Mouse (Mus musculus) kidney, postnatal 10 days (tissue): Measurements from ENCODE around the gene Smarca4.
"Not testable (repeated sequence)": the region's sequence is repeated elsewhere in the genome, so short reads cannot be mapped to it uniquely, and the experiment has no call there.

Experiments used
- DNase-seq: peaks from one replicate; pipeline ENCODE4 v3.0.0; 2021; ENCODE audit warnings: mixed read lengths

The Smarca4 gene

DNA sequence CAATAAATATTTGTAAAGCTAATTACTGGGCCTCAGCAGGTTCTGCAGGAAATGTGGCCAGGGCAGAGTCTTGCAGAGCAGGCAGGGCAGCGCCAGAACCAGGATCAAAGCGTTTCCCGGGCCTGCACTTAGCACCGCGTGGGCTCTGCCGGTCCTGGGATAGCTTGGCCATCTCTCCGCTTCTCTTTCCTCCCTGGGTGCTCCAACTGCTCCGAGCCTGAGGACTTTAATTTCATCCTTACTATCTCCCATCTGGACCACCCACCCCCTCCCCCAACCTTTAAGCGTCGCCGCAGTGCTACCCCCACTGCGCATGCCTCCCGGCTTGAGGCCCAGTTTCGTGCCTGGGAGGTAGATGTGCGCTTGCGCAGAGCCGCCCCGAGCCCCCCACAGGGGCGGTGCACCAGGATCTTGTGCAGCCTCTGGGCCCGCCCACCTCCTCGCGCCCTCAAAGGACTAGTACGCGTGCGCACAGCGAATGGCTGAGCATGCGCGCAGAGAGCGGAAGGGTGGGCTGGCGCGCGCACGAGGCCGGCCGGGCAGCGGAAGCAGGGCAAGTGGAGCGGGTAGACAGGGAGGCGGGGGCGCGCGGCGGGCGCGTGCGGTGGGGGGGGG lies at the start of gene Smarca4:
TSS of gene Smarca4 (plus strand) at position 553 of the 615 bp plus-strand sequence.
- DNase-seq = peak; percentile 100

DNA sequence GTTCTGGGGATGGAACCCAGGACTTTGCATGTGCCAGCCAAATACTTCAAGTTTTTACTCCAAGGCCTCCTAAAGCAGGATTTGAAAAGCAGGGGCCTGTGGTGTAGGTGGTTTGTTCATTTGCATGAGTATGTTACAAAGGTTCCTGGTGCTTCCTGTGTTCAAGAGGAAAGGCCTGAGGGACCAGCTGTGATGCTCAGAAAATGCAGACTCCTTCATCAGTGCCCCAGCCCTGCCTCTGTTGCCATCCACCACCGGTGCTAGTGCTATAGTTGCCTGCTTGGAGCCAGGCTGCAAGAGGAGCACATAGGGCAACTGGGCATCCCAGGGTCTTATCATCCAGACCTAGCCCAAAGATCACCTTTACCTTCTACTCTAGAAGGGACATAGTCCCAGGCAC lies 49.4 kb upstream of the Smarca4 start:
- DNase-seq = no peak

DNA sequence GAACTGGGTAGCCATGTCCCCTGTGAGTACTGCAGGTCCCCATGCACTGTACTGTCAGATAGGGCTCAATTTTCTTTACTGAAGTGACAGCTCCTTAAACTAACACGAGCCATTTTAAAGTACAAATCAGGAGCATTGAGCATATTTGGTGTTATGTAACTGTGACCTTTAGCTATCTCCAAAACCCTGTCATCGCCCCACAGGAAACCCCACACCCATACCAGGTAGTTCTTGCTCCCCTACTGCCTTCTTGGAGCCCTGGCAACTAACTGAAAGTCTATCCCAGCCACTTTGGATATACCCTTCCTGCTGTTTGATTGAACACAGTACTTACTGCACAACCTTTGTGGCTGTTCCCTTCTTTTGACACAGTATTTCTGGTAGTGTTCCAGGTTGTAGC lies 48.9 kb upstream of the Smarca4 start:
- no peak for DNase-seq

DNA sequence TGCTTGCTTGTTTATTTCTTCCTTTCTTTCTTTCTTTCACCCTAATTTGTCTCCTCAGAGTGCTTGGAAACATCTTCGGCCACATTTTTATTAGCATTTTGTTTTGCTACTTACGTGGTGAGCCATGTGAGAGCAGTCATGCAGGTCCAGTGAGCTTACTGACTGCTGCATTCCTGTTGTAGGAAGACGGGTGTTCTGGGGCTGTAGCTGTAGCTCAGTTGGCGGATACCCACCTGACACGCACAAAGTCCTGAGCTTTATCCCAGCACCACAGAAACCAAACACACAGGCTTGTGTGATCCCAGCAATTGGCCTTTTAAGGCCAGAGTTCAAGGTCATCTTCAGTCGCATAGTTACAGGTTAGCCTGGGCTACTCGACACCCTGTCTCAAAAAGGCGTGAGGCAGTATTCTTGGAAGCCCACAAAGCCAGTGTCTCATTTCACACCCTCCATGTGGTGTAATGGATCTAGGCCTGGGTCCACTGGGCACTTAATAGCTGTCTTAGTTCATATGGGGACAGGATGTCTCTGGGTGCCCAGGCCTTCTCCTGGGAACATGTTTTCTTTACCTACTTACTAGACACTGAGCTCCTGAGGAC lies 47.2 kb upstream of the Smarca4 start:
- DNase-seq = no peak

DNA sequence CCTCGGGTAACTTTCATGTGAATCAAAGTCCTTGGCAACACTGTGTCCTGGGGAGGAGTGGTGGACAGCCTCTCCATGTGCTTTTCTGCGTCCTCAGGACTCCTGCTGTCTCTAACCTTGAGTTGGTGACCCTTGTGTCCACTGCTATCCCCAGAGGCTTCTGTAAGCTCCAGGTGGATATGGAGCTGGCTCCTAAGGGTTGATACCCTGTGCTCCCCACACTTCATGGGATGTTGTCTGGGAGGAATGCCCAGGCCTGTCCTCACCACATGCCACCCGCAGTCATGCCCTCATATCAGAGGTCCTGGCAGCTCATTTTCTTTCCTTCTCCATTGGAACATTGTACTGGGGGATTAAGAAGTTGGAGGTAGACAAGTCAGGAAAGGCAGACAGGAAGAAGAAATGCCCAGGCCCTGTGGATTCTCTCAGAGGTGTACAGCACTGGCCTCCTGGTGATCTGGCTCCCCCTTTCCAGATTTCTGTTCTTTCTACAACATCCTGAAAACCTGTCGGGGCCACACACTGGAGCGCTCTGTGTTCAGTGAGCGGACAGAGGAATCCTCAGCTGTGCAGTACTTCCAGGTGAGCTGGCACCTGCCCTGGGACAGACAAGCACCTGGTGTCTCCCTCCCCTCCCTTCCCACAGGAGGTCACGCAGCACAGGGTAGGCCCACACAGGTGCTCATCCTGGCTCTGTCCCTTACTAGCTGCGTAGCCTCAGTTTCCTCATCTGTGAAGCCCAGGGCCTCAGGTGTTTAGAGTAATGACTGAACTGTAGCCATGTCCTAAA lies 41.8 kb upstream of the Smarca4 start:
- DNase-seq = no peak

DNA sequence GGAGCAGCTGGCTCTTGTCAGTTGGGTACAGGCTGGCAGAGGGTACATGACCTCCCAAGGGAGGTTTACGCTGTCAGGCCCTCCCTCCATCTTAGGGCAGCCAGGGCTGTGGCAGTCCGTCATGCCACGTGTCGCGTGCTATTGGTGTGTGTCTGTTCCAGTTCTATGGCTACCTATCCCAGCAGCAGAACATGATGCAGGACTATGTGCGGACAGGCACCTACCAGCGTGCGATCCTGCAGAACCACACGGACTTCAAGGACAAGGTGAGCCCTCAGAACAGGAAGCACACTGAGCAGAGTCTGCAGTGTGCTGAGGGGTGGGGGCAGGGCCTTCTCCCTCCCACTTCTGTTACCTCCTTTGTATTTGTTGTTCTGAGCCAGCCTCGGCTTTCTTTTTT lies 40.7 kb upstream of the Smarca4 start:
- no peak for DNase-seq

DNA sequence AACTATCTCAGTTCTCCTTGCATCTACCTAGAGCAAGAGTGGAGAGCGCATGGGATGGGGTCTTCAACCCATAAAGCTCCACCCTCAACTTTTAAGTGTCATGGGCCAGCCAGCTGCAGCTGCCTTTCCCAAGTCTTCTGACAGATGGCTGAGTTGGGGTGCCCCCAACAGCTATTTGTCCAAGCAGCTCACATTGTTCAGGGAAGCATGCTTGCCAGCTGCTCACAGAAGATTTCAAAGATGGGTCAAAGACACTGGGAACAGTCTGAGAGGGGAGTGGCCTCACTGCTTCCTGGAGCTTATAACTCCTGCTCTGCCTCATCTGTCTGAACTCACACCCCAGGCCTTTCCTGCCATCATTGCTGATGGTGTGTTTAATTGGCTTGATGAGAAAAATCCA lies 39.7 kb upstream of the Smarca4 start:
- DNase-seq = no peak

DNA sequence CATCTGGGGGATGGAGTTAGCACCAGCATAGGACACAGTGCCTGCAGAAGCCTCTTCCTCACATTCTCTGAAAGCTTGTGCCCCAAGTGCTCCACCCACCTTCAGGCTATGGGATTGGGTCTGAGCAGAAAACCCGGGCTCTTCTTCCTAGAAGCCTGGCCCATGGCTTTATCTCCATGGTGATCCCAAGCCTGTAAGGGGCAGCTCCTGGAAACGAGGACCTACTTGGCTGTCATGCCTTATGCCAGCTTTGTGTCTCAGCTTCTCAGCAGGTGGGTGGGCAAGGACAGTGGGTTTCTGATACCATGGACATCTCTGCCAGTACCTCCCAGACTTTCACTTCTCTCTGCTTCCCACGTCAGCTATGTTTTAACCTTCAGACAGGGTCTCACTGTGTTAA lies 37.7 kb upstream of the Smarca4 start:
- DNase-seq = no peak

DNA sequence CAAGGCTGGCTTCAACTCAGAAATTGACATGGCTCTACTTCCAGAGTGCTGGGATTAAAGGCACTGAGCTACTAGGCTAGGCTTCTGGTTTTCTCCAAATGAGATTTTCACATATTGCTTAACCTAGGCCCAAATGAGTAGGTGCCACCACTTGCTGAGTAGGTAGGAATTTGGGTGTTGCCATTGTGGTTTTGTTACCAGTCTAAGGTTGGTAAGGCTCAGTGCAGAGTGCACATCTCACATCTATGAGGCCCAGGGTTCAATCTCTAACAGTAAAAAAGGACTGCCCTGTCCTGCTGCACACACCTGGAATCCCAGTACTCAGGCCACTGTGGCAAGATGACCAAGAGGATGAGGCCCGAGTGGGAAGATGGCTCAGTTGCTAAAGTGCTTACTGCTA lies 30.6 kb upstream of the Smarca4 start:
- DNase-seq = no peak

DNA sequence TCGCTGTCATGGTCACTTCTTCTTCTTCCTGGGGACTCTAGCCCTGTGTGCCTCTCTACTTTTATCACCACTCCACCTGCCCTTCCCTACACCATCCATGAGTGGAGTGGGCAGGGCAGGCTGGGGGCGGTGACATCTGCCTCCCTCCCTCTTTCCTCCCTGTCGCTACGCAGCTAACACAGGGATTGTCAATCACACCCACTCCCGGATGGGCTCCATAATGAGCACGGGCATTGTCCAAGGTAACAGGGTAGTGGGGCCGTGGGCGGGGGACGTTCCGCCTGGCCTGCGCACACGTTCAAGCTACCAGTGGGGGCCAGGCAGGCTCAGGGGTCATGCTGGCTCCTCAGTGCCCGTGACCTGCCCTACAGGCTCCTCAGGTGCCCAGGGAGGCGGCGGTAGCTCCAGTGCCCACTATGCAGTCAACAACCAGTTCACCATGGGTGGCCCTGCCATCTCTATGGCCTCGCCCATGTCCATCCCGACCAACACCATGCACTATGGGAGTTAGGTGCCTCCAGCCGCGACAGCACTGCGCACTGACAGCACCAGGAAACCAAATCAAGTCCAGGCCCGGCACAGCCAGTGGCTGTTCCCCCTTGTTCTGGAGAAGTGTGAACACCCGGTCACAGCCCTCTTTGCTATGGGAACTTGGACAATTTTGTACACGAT lies 28.2 kb upstream of the Smarca4 start:
- DNase-seq = no peak

DNA sequence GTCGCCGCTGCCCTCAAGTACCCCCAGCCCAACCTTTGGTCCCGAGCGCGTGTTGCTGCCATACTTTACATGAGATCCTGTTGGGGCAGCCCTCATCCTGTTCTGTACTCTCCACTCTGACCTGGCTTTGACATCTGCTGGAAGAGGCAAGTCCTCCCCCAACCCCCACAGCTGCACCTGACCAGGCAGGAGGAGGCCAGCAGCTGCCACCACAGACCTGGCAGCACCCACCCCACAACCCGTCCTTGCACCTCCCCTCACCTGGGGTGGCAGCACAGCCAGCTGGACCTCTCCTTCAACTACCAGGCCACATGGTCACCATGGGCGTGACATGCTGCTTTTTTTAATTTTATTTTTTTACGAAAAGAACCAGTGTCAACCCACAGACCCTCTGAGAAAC lies 27.6 kb upstream of the Smarca4 start:
- no peak for DNase-seq

DNA sequence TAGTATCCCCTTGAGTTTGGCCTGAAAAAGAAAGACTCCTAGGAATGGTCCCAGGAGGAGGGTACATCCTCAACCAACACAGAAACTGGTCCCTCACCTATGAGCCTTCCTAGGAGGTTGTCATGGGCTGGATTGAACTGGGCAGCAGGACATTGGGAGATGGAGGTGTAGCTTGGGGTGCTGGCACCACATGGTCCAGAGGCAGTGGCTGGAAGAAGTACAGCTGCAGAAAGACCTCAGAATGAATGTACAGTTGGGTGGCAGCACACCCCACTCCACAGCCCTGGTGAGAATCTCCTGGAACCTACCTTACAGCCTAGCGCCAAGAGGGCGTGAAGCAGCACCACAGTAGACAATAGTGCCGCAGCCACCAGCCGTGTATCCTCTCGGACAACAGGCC lies 26.4 kb upstream of the Smarca4 start:
- no peak for DNase-seq

DNA sequence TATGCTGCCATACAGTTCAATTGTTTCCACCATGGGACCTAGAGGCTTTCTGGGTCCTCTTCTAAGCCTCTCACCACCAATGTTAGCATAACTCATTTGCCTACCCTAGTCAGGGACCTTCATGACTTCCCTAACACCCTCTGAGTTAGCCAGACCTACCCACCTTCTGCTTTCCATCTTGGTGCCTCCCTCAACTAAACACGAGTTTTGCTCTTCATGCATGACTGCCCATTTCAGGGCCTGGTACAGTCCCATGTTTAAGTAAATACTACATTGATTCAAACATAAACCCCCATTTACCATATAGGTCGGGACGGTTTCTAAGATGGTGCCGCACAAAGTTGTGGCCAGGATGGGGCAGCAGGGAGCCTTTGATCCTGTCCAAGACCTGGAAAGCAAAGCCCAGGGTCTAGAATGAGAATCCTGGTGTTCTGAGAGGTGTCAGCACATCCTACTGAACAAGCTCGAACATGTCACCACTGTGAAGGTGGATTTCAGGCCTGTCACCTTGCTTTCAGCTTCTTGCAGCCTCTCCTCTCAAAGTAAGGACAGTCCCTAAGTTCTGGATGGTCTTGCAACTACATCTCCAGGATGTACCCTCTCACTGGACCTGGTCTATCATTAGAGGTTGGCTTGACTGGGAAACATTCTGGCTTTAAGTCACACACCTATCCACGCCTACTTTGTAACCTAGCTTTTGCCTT lies 24.7 kb upstream of the Smarca4 start:
- no peak for DNase-seq

DNA sequence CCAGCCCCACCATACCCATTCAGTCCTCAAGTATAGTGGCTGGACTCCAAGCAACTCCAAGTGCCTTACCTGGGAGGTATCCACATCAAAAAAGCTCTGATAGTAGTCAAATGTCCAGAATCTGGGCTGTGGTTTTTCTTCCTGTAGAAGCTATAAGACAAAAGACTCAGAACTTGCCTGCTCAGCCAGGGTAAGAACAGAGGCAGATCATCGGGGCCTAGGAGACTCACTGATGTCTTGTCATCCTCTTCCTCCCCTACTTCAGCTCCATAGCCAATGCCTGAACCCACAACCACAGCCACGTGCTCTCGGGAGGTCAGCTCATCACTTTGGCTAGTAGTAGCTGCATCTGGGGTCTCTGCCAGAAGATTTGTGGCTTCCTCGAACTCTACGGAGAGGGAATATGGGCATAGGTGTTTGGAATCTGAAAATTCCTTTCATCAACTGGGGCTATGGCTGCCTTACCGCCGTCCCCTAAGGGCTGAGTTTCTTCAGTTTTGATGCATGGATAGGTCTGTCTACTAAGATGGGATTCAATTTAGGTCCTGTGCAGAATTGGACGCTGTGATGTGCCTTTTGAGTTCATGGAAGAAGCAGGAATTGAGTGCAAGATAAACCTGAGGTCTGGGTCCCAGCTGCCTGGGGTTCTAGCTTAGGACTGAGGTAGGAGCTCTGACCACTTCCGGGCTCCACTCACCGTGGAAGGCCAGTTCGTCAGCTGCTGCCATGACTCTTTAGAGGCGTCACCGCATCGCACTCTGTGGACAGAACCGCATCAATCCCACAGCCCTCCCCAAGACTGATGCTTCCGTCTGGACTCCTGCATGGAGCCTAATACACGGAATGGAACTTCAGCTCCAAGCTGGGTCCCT lies 23.9 kb upstream of the Smarca4 start:
- no peak for DNase-seq

DNA sequence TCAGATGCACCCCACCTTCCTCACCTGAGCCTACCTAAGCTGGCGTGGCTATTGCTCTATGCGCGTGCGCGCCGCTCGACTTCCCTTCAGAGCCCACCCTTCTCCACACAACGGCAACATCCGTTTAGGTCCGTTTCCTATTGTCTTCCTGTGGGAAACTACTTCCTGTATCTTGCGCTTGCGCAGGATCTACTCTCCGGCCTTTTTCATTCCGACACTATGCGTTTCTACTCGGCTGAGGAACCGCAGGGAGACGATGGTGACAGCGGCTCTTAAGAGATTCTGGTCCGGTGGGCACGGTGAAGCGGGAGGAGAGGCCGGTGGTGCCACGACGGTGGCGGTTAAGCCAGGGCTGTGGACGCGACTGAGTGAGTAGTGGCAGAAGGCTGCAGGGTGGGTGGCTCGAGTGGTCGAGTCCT lies 23.3 kb upstream of the Smarca4 start, which contains the start of the genes Timm29 and Yipf2:
TSS of gene Timm29 (plus strand) at position 20 of the 419 bp plus-strand sequence.
TSS of gene Yipf2 (minus strand) at position 126 of the 419 bp plus-strand sequence.
- DNase-seq = peak; percentile 91

DNA sequence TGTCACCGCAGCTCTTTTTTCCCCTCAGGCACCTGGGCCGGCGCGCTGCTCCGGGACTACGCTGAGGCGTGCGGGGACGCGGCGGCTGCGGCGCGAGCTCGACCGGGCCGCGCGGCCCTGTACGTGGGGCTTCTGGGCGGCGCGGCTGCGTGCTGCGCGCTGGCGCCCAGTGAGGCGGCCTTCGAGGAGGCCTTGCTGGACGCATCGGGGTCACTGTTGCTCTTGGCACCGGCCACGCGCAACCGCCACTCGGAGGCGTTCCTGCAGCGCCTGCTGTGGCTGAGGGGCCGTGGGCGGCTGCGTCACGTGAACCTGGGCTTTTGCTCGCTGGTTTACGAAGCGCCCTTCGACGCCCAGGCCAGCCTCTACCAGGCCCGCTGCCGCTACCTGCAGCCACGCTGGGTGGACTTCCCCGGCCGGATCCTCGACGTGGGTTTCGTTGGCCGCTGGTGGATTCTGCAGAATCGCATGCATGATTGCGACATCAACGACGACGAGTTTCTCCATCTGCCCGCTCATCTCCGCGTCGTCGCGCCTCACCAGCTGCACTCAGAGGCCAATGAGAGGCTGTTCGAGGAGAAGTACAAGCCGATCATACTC lies 22.7 kb upstream of the Smarca4 start:
- DNase-seq = peak; percentile 70

DNA sequence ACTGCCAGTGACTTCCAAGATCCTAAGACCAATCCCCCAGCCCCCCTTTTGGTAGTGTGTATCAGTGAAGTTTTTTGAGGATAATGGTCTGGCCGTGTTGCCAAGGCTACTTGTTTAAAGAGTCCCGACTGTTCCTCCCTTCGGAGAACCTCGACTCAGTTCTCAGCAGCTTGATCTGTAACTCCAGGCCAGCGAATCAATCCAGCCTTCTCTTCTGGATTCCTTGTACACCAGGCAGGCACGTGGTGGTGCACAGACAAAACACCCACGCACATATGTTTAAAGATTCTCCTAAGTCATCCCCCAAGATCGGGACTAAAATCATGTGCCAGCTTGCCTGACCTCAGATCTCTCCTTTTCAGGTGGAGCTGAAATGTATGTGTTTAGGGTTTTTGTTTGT lies 21.6 kb upstream of the Smarca4 start:
- DNase-seq = not testable (repeated sequence)

DNA sequence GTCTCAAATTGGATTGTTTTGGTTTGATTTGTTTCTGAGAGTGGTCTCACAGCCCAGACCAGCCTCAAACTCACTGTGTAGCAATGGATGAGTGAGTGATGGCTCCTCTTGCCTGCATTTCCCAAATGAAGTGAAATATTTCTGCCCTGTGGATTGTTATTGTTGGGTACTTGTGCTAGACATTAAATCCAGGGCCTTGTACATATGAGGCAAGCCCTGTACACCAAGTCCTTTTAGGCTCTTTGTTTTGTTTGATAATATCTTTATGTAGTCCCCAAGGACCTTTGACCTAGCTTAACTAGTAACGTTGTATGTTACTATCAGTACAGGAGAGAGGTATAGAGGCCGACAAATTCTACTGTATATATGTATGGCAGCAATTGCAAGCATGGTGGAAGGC lies 21.1 kb upstream of the Smarca4 start:
- DNase-seq = no peak

DNA sequence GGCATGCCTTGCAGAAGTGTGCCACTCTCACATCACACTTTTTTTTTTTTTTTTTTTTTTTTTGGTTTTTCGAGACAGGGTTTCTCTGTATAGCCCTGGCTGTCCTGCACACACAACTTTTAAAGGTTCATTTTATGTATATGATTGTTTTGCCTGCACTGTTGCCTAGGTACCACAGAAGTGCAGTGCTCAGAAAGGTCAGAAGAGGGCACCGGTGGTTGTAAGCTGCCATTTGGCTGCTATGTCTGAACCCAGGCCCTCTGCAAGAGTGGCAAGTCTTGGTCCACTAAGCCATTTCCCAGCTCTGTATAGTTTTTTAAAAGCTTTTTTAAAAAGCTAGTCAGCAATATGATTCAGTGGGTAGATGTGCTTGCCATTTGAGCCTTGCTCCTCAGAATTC lies 17.8 kb upstream of the Smarca4 start:
- DNase-seq = no peak

DNA sequence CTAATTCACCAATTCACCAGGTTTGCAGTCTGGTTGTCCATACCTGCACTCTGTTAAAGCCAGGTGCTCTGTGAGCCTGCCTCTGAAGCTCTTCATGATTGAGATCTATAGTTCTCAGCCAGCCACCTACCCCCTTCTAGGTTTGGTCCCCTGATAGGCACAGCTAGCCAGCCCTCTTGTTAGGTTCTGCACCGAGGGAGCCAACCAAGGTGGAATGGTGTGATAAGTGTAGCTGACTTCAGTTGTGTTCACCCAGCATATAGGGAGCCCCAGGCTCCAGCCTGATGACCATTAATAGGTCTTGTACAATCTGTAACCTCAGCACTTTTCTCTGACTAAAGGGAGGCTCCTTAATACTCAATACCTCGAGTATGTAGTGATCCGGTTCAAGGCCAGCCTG lies 15.8 kb upstream of the Smarca4 start:
- no peak for DNase-seq

DNA sequence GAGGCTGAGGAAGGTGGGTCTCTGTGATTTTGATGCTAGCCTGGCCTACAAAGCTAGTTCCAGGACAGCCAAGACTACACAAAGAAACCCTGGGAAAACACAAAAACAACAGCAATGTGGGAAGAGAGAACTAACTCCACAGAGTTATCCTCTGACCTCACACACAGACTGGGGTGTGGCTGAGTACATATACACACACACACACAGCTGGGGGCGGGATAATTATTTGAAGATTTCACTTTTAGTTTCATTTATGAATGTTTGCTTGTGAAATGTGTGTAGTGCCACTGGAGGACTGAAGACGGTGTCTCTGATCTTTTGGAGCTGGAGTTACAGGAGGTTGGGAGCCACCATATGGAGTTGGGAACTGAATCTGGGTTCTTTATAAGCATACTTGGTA lies 14.9 kb upstream of the Smarca4 start:
- DNase-seq = no peak
